Mouse (Mus musculus): ENCODE measurements around the gene Dhodh. TPM values are rescaled to one million over a fixed set of nuclear protein-coding genes. Genes with fewer than 3 reads are reported as not detected.

The Dhodh gene
- 33.0 and 35.5 TPM in 2 replicates for polyA plus RNA-seq (2015; fragmentation: Nextera tagmentation; extraction: Ambion mirVana)

DNA sequence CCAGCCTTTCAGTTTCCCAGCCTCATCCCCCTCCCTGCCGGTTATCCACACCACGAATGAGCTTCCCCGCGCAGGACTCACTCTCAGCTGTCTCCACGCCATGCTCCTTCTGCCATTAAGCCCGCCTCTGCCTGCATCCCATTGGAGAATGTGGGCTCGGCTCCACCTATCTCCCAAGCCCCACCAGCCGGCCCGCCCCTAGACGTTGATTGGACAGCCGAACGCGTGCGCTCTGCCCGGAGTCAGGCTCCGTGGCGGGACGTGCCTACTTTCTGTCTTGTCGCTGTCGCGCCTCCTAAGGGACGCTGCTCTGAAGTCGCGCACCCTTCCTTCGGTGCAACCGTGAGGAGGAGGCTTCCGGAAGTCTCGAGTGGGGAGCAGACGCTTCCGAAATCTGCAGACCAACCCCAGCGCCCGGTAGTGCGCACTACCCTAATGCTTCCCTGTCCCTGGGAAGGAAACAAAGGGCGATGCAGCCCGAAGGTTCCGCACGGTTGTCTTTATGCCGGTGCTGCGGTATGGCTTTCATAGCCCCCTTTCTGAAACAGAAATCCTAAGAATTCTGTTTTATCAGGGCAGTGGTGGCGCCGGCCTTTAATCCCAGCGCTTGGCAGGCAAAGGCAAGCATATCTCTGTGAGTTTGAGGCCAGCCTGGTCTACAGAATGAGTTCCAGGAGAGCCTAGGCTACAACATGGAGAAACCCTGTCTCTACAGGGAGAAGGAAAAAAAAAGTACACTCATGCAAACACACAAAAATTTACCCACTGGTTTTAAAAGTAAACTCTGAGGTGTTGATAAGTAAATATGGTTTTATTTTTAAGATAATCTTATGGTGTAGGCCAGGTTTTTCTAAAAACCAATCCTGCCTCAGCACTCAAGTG, at the start of gene Dhodh:
Gene Dhodh (minus strand): TSS at position 403 of the 882 bp plus-strand sequence.
- WGBS, result under 1% methylated on average over 42 of the region's 42 CpGs
- Histone ChIP-seq H3K36me3 (peaks cover 8% of the 10 kb centered on the region), H3K9me3 (replicated peaks) (no peaks in the 10 kb centered on the region), H3K4me2 (peak within 1 kb of the TSS; percentile 88), H3K4me1 (peaks cover 17% of the 10 kb centered on the region), H3K27ac (replicated peaks) (peak within 1 kb of the TSS; percentile 91), H3K9ac (replicated peaks) (peak within 1 kb of the TSS; percentile 63), H3K4me3 (replicated peaks) (peak within 1 kb of the TSS; percentile 71), H3K27me3 (replicated peaks) (no peaks in the 10 kb centered on the region)
- peak; percentile 100 for ATAC-seq (ENCODE audit: low FRiP score)

DNA sequence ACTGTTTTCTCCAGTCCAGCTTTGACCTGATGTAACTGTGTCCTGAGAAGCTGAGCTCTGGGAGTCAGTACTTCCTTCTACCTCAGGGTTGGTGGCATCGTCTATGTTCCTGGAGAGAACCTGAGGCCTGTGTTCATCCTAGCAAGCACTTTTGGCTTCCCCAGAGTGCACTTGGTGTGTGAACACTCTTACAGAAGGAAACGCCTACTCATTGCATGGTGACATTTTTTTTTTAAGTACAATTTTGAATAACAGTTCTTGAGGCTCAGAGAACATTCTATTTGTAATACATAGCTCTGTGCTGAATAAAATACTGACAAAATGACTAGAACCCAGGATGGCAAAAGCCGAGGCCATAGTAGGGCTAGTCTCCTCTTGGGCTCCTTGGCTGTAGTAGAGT, 48.4 kb upstream of the Dhodh start:
- ATAC-seq (ENCODE audit: low FRiP score), result no peak
- Histone ChIP-seq H3K27me3 (replicated peaks) (no peaks in the 10 kb centered on the region), H3K4me1 (no peaks in the 10 kb centered on the region), H3K27ac (replicated peaks) (no peak overlapping the region), H3K9me3 (replicated peaks) (no peaks in the 10 kb centered on the region), H3K4me2 (no peak overlapping the region), H3K4me3 (replicated peaks) (no peak overlapping the region), H3K36me3 (no peaks in the 10 kb centered on the region), H3K9ac (replicated peaks) (no peak overlapping the region)
- WGBS, result 91% methylated on average over 3 of the region's 3 CpGs

DNA sequence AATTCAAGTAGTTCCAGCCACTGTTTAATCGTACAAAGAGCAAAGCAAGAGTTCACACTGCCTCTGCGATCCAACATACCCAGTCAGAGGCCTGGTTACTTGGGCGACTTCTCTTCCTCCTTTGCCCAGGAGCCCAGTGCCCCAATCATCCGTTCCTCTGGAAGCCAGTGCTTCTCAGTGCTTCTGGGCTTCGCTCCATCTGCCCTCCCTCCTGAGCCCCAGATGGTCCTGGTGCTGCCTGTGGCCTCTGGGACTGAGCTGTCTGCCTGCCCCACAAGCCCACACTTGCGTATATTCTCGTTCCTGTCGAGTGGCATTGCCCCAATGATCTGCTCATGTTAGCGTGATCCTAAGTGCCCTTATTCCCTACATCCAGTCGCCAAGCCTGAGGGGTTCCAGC, 42.3 kb upstream of the Dhodh start:
- no peak overlapping the region for H3K27ac ChIP-seq (replicated peaks)
- no peak overlapping the region for H3K4me2 ChIP-seq
- WGBS, result 68% methylated on average over 10 of the region's 10 CpGs
- H3K9ac ChIP-seq (replicated peaks), result no peak overlapping the region
- no peak overlapping the region for H3K4me3 ChIP-seq (replicated peaks)
- no peaks in the 10 kb centered on the region for H3K27me3 ChIP-seq (replicated peaks)
- H3K4me1 ChIP-seq, result no peaks in the 10 kb centered on the region
- no peak for ATAC-seq (ENCODE audit: low FRiP score)
- H3K36me3 ChIP-seq, result no peaks in the 10 kb centered on the region
- no peaks in the 10 kb centered on the region for H3K9me3 ChIP-seq (replicated peaks)

DNA sequence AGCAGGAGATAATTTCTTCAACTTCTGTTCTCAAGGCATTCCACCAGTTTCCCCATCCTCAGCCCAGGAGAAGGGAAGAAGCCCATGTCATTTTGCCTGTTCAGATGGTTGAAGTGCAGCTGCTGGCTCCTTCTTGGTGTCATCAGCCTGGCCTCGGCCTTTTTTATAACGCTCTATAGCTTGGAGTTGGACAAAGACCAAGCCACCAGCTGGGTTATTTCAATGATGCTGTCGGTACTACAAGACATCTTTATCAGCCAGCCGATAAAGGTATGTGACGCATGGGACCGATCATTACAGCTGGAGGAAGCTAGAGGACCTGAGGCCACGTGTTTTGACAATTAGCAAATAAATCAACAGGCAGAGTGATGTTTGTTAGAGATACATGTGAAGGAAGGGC, 40.0 kb upstream of the Dhodh start:
- 61% methylated on average over 7 of the region's 7 CpGs for WGBS
- no peak overlapping the region for H3K27ac ChIP-seq (replicated peaks)
- ATAC-seq (ENCODE audit: low FRiP score), result no peak

DNA sequence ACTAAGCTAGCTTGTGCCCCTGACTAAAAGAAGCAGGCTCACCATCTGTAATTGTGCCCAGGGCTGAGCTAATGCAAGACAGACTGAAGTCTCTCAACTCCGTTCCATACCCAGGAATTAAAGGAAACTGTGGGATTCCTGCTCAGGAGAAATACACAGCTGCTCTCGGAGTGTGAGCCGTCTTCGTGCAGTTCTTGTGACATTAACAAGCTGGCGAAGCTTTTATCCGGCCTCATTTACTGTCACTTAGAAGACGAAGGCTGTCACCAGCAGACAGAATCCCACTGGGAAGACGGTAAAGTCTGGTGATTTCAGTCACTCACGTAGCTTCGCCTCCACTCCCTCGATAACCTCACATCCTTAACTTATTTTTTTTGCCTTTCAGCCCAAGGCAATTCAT, 38.9 kb upstream of the Dhodh start:
- Histone ChIP-seq H3K4me1 (no peaks in the 10 kb centered on the region), H3K36me3 (no peaks in the 10 kb centered on the region), H3K9me3 (replicated peaks) (no peaks in the 10 kb centered on the region), H3K27me3 (replicated peaks) (no peaks in the 10 kb centered on the region), H3K4me2 (no peak overlapping the region), H3K4me3 (replicated peaks) (no peak overlapping the region), H3K27ac (replicated peaks) (no peak overlapping the region), H3K9ac (replicated peaks) (no peak overlapping the region)
- no peak for ATAC-seq (ENCODE audit: low FRiP score)
- 71% methylated on average over 11 of the region's 11 CpGs for WGBS

More for the DNA sequence above, 40.0 kb upstream of the Dhodh start:
- no peaks in the 10 kb centered on the region for H3K27me3 ChIP-seq (replicated peaks)
- no peaks in the 10 kb centered on the region for H3K36me3 ChIP-seq
- H3K4me2 ChIP-seq, result no peak overlapping the region
- no peaks in the 10 kb centered on the region for H3K4me1 ChIP-seq
- H3K9me3 ChIP-seq (replicated peaks), result no peaks in the 10 kb centered on the region
- H3K4me3 ChIP-seq (replicated peaks), result no peak overlapping the region
- H3K9ac ChIP-seq (replicated peaks), result no peak overlapping the region

DNA sequence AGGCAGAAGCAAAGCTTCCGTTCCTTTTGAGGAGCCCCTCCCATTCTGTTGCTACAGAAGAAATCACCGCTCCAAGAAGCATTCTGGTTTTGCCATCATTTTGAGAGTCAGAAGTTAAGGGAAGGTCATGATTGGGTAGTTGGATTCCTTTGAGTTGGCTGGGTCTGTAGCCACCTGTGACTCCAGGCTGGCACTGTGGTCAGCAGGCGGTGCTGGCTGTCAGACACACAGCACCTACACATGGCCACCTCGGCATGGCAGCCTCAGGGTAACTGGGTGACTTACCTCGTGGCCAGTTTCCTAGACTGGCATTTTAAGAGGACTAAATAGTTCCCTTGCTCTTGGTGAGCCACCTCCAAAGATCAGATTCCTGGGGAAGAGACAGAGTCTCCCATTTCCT, 32.8 kb upstream of the Dhodh start:
- no peaks in the 10 kb centered on the region for H3K36me3 ChIP-seq
- no peak overlapping the region for H3K27ac ChIP-seq (replicated peaks)
- no peaks in the 10 kb centered on the region for H3K4me1 ChIP-seq
- H3K4me2 ChIP-seq, result no peak overlapping the region
- H3K9ac ChIP-seq (replicated peaks), result no peak overlapping the region
- ATAC-seq (ENCODE audit: low FRiP score), result no peak
- no peak overlapping the region for H3K4me3 ChIP-seq (replicated peaks)
- WGBS, result 79% methylated on average over 5 of the region's 5 CpGs
- H3K27me3 ChIP-seq (replicated peaks), result no peaks in the 10 kb centered on the region
- H3K9me3 ChIP-seq (replicated peaks), result no peaks in the 10 kb centered on the region

DNA sequence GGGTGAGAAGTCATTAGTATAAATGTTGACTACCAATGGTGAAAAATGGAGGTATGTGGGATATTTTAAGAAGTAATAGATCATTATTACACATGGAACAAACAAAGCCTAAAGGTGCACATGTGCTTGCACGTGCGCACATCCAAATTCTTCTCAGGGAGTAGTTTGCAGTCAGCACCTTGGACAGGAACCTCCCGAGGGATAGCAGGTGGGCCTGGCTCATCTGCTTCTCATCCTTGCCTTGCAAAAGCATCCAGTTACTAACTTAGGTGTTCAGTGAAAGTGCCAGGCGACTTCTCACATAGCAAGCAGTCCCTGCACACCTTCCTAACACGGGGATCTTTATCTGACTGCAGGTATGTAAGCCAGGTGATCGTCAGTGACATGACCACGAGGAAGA, 31.9 kb upstream of the Dhodh start:
- WGBS, result 67% methylated on average over 7 of the region's 7 CpGs
- H3K36me3 ChIP-seq, result no peaks in the 10 kb centered on the region
- no peak for ATAC-seq (ENCODE audit: low FRiP score)

DNA sequence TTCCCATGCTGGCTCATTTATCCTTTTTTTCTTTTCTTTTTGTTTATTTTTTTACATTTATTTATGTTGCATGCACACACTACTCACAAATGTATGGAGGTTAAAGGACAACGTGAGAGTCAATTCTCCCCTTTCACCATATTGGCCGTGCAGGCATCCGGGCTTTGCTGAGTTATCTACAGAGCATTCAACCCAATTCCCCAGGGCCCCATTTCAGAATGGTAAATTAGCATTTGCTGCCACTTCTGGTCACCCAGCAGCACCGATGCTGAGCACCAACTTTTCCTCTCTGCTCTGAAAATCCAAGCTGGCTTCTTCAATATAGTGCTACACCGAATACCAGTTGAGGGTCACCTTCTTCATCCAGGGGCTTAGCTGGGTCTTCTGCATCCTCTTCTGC, 30.4 kb upstream of the Dhodh start:
- H3K4me1 ChIP-seq, result no peaks in the 10 kb centered on the region
- no peak for ATAC-seq (ENCODE audit: low FRiP score)
- no peaks in the 10 kb centered on the region for H3K36me3 ChIP-seq
- no peak overlapping the region for H3K9ac ChIP-seq (replicated peaks)
- H3K27ac ChIP-seq (replicated peaks), result no peak overlapping the region
- 55% methylated on average over 5 of the region's 5 CpGs for WGBS
- no peaks in the 10 kb centered on the region for H3K9me3 ChIP-seq (replicated peaks)
- H3K27me3 ChIP-seq (replicated peaks), result no peaks in the 10 kb centered on the region
- no peak overlapping the region for H3K4me3 ChIP-seq (replicated peaks)
- no peak overlapping the region for H3K4me2 ChIP-seq

More for the DNA sequence above, 31.9 kb upstream of the Dhodh start:
- H3K4me3 ChIP-seq (replicated peaks), result no peak overlapping the region
- H3K4me1 ChIP-seq, result no peaks in the 10 kb centered on the region
- H3K4me2 ChIP-seq, result no peak overlapping the region
- no peaks in the 10 kb centered on the region for H3K9me3 ChIP-seq (replicated peaks)
- H3K9ac ChIP-seq (replicated peaks), result no peak overlapping the region
- H3K27ac ChIP-seq (replicated peaks), result no peak overlapping the region
- no peaks in the 10 kb centered on the region for H3K27me3 ChIP-seq (replicated peaks)

DNA sequence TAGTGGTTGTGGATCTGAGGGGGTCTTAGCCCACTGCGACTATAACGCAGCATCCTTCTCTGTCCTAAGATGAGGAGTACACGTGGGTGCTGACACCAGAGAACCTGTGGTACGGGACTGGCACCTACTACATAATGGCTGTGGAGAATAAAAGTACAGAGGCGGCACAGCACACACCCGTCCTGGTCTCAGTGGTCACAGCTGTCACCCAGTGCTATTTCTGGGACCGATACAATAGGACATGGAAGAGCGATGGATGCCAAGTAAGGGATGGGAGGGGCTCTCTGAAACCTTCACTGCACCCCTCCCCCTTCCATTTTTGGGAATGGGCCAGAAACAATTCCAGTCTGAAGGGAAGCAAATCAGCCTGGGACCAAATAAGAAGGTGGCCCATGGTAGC, 26.7 kb upstream of the Dhodh start:
- H3K27me3 ChIP-seq (replicated peaks), result no peaks in the 10 kb centered on the region
- no peaks in the 10 kb centered on the region for H3K4me1 ChIP-seq
- H3K36me3 ChIP-seq, result no peaks in the 10 kb centered on the region
- H3K9me3 ChIP-seq (replicated peaks), result no peaks in the 10 kb centered on the region
- no peak overlapping the region for H3K4me2 ChIP-seq
- no peak overlapping the region for H3K27ac ChIP-seq (replicated peaks)
- no peak for ATAC-seq (ENCODE audit: low FRiP score)
- 93% methylated on average over 8 of the region's 8 CpGs for WGBS
- no peak overlapping the region for H3K9ac ChIP-seq (replicated peaks)
- no peak overlapping the region for H3K4me3 ChIP-seq (replicated peaks)

DNA sequence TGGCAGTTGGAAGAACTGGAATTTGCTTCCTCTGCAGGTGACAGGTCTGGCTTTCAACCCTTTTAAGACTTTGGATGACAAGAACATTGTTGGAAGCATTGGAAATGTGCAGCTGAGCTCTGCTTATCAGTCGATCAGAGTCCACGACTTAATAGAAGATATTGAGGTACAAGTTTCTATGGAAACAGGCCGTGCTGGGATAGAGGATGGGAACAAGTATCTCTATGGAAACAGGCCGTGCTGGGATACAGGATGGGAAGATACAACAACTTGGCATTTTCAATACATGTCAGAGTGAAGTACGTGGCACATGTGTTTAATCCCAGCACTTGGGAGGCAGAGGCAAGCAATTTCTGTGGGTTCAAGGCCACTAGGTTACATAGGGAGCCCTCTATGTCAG, 24.0 kb upstream of the Dhodh start:
- H3K27ac ChIP-seq (replicated peaks), result no peak overlapping the region
- no peak for ATAC-seq (ENCODE audit: low FRiP score)
- H3K4me3 ChIP-seq (replicated peaks), result no peak overlapping the region
- no peak overlapping the region for H3K4me2 ChIP-seq
- H3K27me3 ChIP-seq (replicated peaks), result no peaks in the 10 kb centered on the region
- no peaks in the 10 kb centered on the region for H3K36me3 ChIP-seq
- no peaks in the 10 kb centered on the region for H3K9me3 ChIP-seq (replicated peaks)
- no peaks in the 10 kb centered on the region for H3K4me1 ChIP-seq
- no peak overlapping the region for H3K9ac ChIP-seq (replicated peaks)
- 69% methylated on average over 5 of the region's 5 CpGs for WGBS

DNA sequence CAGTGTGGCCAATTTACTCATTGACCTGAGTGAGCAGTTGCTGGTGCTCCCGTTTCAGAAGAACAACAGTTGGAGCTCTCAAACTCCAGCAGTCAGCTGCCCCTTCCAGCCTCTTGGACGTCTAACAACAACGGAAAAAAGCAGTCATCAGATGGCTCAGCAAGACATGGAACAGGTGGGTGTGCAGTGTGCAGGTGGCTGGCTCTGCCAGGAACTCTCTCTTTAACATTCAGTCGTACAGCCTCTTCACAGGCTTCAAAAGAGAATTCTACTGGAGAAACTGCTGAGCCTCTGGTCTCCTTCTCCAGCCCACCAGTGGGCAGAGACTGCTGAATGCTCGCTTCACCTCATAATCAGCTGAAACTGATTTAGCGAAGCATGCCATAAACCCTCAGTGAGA, 20.2 kb upstream of the Dhodh start:
- 75% methylated on average over 6 of the region's 6 CpGs for WGBS
- no peaks in the 10 kb centered on the region for H3K27me3 ChIP-seq (replicated peaks)
- peaks cover 6% of the 10 kb centered on the region; the same call in 1 of the 2 replicates for H3K9me3 ChIP-seq (replicated peaks)
- H3K4me1 ChIP-seq, result no peaks in the 10 kb centered on the region
- H3K4me3 ChIP-seq (replicated peaks), result no peak overlapping the region
- H3K9ac ChIP-seq (replicated peaks), result no peak overlapping the region
- H3K4me2 ChIP-seq, result no peak overlapping the region
- H3K36me3 ChIP-seq, result no peaks in the 10 kb centered on the region
- ATAC-seq (ENCODE audit: low FRiP score), result no peak
- H3K27ac ChIP-seq (replicated peaks), result no peak overlapping the region

DNA sequence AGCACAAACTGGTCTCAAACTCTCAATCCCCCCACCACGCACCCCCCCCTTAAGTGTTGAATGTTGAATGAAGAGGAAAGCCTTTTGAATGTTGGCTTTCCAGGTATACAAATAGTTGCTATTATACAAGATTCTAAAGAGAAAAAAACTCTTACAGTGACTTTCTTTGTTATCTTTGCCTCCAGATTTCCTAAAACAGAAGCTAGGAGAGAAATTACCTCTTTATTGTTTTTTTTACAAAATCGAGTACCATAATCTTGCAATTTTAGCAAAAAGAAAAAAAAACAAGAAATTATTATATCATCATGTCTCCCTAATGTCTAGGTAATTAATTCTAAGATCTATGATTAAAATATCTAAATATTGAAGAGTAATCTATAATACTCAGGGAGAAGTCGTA, 7.1 kb upstream of the Dhodh start:
- Histone ChIP-seq H3K4me1 (no peaks in the 10 kb centered on the region), H3K4me3 (replicated peaks) (no peak overlapping the region), H3K4me2 (no peak overlapping the region), H3K9me3 (replicated peaks) (no peaks in the 10 kb centered on the region), H3K27ac (replicated peaks) (no peak overlapping the region), H3K27me3 (replicated peaks) (no peaks in the 10 kb centered on the region), H3K36me3 (no peaks in the 10 kb centered on the region), H3K9ac (replicated peaks) (no peak overlapping the region)
- WGBS, result 92% methylated on average over 3 of the region's 3 CpGs
- ATAC-seq (ENCODE audit: low FRiP score), result no peak
